Mouse (Mus musculus): Measurements from ENCODE around the gene Stk11.

- TF ChIP-seq CTCF (IDR thresholded peaks at IDR 0.05; ENCODE audit: low read depth, low read length) (no peak), POLR2AphosphoS5 (IDR thresholded peaks at IDR 0.05; ENCODE audit: insufficient replicate concordance, low read depth, low read length) (no peak), TAL1 (conservative IDR thresholded peaks at IDR 0.05; ENCODE audit: low read depth, low read length) (no peak), GATA2 (IDR thresholded peaks at IDR 0.05; ENCODE audit: borderline replicate concordance, low read depth, low read length) (no peak)
Measured at GRCm38 (mm10) chr10:80145896-80146295, 30.3 kb downstream of the Stk11 start.
